Mouse (Mus musculus) left cerebral cortex, postnatal 36 days (tissue): ENCODE measurements around the gene Gm28308. TPM values are rescaled to one million over a fixed set of nuclear protein-coding genes. Genes with fewer than 3 reads are reported as not detected.

ENCODE experiments used
- DNase-seq, 2 experiments: peaks; one replicate each; pipeline ENCODE4 v3.0.0; 2021 to 2022; ENCODE audit warnings: low spot score in 2 of 2, mixed read lengths in 1 of 2
- intact Hi-C: fragments of 180-260 bp; cut with DNase I; formaldehyde crosslinking; loops from one replicate; pipeline ENCODE4 v1.15.1; 2025
- total RNA-seq, 2 experiments: library from RNA; stranded (reverse); gene quantifications; 2 replicates each; pipeline ENCODE4 v1.2.3; 2021

The Gm28308 gene
- total RNA-seq, 2 experiments from 2014 or later, result not detected

GRCm38 (mm10) chr6:52197271-52197670 is 15.9 kb downstream of the Gm28308 start:
- intact Hi-C loops, result loop anchor here (5.0 kb wide), 2 partner anchors 195 to 320 kb away; no protein-coding TSS in a partner anchor
- DNase-seq, result no peak

- intact Hi-C loops, result loop anchor here (5.0 kb wide), 2 partner anchors 195 to 320 kb away; no protein-coding TSS in a partner anchor
- DNase-seq, result no peak
Measured at GRCm38 (mm10) chr6:52196811-52197210, 16.3 kb downstream of the Gm28308 start.

- no peak for DNase-seq
- intact Hi-C loops, result loop anchor here (5.0 kb wide), 2 partner anchors 192 to 317 kb away; no protein-coding TSS in a partner anchor
Measured at GRCm38 (mm10) chr6:52194690-52195089, 18.4 kb downstream of the Gm28308 start.

GRCm38 (mm10) chr6:52191860-52192550 is 21.1 kb downstream of the Gm28308 start:
- no peak for DNase-seq
- intact Hi-C loops, result no loop called here

- DNase-seq, result no peak
Measured at GRCm38 (mm10) chr6:52190906-52191810, 22.0 kb downstream of the Gm28308 start, which contains the start of gene Hoxa4. TSS of gene Hoxa4 (minus strand) at chr6:52191753.

GRCm38 (mm10) chr6:52190410-52190809 is 22.7 kb downstream of the Gm28308 start:
- intact Hi-C loops, result no loop called here

More at GRCm38 (mm10) chr6:52190906-52191810, 22.0 kb downstream of the Gm28308 start, which contains the start of gene Hoxa4:
- intact Hi-C loops, result no loop called here

GRCm38 (mm10) chr6:52189909-52190308 is 23.2 kb downstream of the Gm28308 start:
- intact Hi-C loops, result no loop called here
- no peak for DNase-seq

More at GRCm38 (mm10) chr6:52190410-52190809, 22.7 kb downstream of the Gm28308 start:
- DNase-seq, result no peak

GRCm38 (mm10) chr6:52189172-52189591 is 24.0 kb downstream of the Gm28308 start:
- DNase-seq, result no peak
- intact Hi-C loops, result no loop called here

GRCm38 (mm10) chr6:52186500-52186899 is 26.6 kb downstream of the Gm28308 start:
- intact Hi-C loops, result no loop called here
- DNase-seq, result no peak

- intact Hi-C loops, result no loop called here
- no peak for DNase-seq
Measured at GRCm38 (mm10) chr6:52185834-52186233, 27.3 kb downstream of the Gm28308 start.

GRCm38 (mm10) chr6:52185222-52185621 is 27.9 kb downstream of the Gm28308 start:
- DNase-seq, result no peak
- intact Hi-C loops, result no loop called here

GRCm38 (mm10) chr6:52184668-52185067 is 28.5 kb downstream of the Gm28308 start:
- intact Hi-C loops, result no loop called here
- no peak for DNase-seq

- DNase-seq, result no peak
- intact Hi-C loops, result no loop called here
Measured at GRCm38 (mm10) chr6:52183311-52184080, 29.6 kb downstream of the Gm28308 start.

GRCm38 (mm10) chr6:52182793-52183192 is 30.3 kb downstream of the Gm28308 start:
- intact Hi-C loops, result no loop called here
- no peak for DNase-seq

GRCm38 (mm10) chr6:52182030-52182429 is 31.1 kb downstream of the Gm28308 start:
- no peak for DNase-seq
- intact Hi-C loops, result no loop called here

- no peak for DNase-seq
- intact Hi-C loops, result no loop called here
Measured at GRCm38 (mm10) chr6:52180726-52181125, 32.4 kb downstream of the Gm28308 start.

- no peak for DNase-seq
- intact Hi-C loops, result no loop called here
Measured at GRCm38 (mm10) chr6:52180213-52180710, 32.9 kb downstream of the Gm28308 start.

GRCm38 (mm10) chr6:52179690-52180089 is 33.4 kb downstream of the Gm28308 start:
- intact Hi-C loops, result no loop called here
- DNase-seq, result no peak

GRCm38 (mm10) chr6:52178918-52179665 is 34.0 kb downstream of the Gm28308 start:
- intact Hi-C loops, result no loop called here
- no peak for DNase-seq
